Mouse (Mus musculus) forebrain, embryonic 14.5 days (tissue): ENCODE data around the gene Kazn. TPM values are rescaled to one million over a fixed set of nuclear protein-coding genes. Genes with fewer than 3 reads are reported as not detected.

Experiments used
- ATAC-seq: fragments of 200-750 bp; cut with Nextera tagmentation; 2 replicates; pipeline ENCODE4 v1.8.0; 2017; ENCODE audit warnings: mild to moderate bottlenecking, moderate library complexity
- DNase-seq: peaks from one replicate; pipeline ENCODE4 v3.0.0-alpha.2; 2015; ENCODE audit warnings: low spot score
- H3K27ac ChIP-seq: fragments of 300-500 bp; sonication (generic); 2 replicates; pipeline ENCODE4 v1.5.1; 2014; ENCODE audit warnings: low read depth, mild to moderate bottlenecking, control low read depth, low read length, moderate library complexity
- H3K27me3 ChIP-seq: fragments of 300-500 bp; sonication (generic); replicated peaks from 2 replicates; pipeline ENCODE4 v1.6.1; 2014; ENCODE audit warnings: low read length, control low read depth, mixed read lengths; ENCODE audit not compliant: control insufficient read depth, insufficient read depth
- H3K36me3 ChIP-seq: fragments of 300-500 bp; sonication (generic); 2 replicates; pipeline ENCODE4 v1.6.1; 2014; ENCODE audit warnings: low read length, control low read depth; ENCODE audit not compliant: control insufficient read depth, insufficient read depth
- H3K4me1 ChIP-seq: fragments of 300-500 bp; sonication (generic); 2 replicates; pipeline ENCODE4 v1.6.1; 2014; ENCODE audit warnings: antibody characterized with exemption, low read length, control low read depth; ENCODE audit not compliant: control insufficient read depth, insufficient read depth
- H3K4me2 ChIP-seq: fragments of 300-500 bp; sonication (generic); 2 replicates; pipeline ENCODE4 v1.6.1; 2014; ENCODE audit warnings: mild to moderate bottlenecking, control low read depth, low read length
- H3K4me3 ChIP-seq: fragments of 300-500 bp; sonication (generic); 2 replicates; pipeline ENCODE4 v1.5.1; 2014; ENCODE audit warnings: low read depth, low read length, control low read depth
- H3K9ac ChIP-seq: fragments of 300-500 bp; sonication (generic); 2 replicates; pipeline ENCODE4 v1.6.1; 2014; ENCODE audit warnings: mild to moderate bottlenecking, low read length, control low read depth, moderate library complexity
- H3K9me3 ChIP-seq: fragments of 300-500 bp; sonication (generic); replicated peaks from 2 replicates; pipeline ENCODE4 v1.6.1; 2016; ENCODE audit warnings: low read length, control low read depth, mixed read lengths; ENCODE audit not compliant: control insufficient read depth
- WGBS: fragments of 180-500 bp; shearing (Covaris S2); extraction: QIAGEN DNeasy Blood & Tissue Kit; methylation state at CpG from one replicate; pipeline ENCODE4 v1.1.7; 2014; 5-methylcytosine and 5-hydroxymethylcytosine counted together
- polyA plus RNA-seq: library from polyadenylated mRNA; unstranded; fragments of >200 nt; fragmentation: Nextera tagmentation; extraction: Ambion mirVana; gene quantifications from 2 replicates; pipeline ENCODE4 v1.2.1, GENCODE M21; 2014

The Kazn gene
- polyA plus RNA-seq, 1 experiment from 2014 or later = 11.5 TPM

DNA sequence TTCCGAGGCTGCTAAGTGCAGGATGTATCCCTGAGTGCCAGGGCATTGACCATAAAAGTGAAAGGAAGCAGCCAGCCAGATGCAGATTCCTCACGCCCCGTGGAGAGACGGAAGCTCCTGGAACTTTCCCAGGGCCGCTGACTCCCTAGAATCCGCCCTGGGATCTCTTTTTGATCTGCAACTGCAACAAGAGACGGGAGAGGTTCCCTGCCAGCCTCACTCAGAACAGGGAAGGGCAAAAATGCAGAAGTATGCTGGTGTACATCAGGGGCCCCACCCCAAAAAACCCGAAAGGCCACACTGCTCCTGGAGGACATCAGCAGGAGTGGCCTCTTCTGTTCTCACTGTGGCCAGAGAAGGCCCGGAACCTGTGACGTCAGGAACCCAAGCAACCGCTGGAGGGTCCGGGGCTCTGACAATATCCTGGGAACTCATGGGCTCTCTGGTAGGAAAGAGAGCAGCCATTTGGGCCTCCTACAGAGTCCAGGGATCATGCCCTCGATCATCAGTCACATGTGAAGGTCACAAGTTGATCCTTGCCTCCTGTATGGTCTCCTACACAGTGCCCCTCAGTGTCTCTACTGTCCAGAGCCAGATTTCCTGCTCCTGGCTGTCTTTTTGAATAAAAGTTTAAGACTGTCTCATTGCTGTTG is 157.4 kb downstream of the Kazn start:
- ATAC-seq (no peak), DNase-seq (no peak)
- Histone ChIP-seq H3K36me3 (no peaks in the 10 kb centered on the region), H3K4me3 (no peak overlapping the region), H3K27ac (no peak overlapping the region), H3K9ac (no peak overlapping the region), H3K9me3 (no peaks in the 10 kb centered on the region), H3K27me3 (peaks cover 27% of the 10 kb centered on the region), H3K4me1 (peaks cover 6% of the 10 kb centered on the region), H3K4me2 (no peak overlapping the region)
- WGBS = 65% methylated on average over 13 of the region's 13 CpGs

DNA sequence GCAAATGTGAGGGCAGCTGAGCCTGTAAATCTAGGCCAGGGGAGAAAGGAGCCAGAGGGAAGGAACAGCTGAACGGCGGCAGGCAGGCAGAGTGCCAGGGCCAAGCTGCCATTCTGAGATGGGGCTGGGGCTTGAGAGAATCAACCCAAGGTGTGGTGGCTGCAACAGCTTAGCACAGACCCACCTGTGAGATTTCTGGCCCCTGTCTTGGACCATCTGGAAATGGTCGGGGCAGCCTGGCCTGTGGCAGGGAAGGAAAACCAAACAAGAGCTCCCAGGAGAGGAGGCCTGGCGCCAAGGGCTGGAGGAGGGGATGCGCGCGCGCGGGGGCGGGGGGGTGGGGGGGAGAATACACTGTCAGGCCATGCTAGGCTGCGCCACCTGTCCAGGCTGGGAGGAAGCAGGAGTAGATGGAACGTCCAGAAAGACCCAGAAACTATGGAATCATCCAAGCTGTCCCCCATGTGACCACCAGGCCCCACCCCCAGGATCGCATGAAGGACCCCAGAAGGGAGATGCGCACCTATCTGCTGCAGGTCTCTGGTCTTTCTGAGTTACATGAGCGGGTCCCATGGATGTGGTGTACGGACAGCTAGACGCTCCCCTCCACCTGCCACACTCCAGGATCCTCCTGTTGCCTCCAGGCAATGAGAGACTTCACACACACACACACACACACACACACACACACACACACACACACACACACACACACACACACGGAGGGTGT is 158.1 kb downstream of the Kazn start:
- peak; percentile 40; the same call in 1 of the 2 replicates for ATAC-seq
- Histone ChIP-seq H3K4me3 (no peak overlapping the region), H3K27ac (no peak overlapping the region), H3K9me3 (no peaks in the 10 kb centered on the region), H3K9ac (no peak overlapping the region), H3K4me2 (no peak overlapping the region), H3K4me1 (peaks cover 6% of the 10 kb centered on the region), H3K27me3 (peaks cover 20% of the 10 kb centered on the region), H3K36me3 (no peaks in the 10 kb centered on the region)
- 64% methylated on average over 16 of the region's 18 CpGs for WGBS
- peak; percentile 67 for DNase-seq

DNA sequence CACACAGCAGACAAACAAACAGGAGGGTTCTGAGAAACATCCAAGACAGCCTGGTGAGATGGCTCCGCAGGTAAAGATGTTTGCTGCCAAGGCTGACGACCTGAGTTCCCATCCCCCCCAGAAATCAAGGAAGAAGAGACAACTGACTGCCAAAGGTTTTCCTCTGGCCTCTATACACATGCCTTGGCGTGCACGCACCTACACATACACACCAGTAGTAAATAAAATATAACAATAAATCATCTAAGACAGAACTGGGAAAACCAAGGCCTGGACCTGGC is 158.8 kb downstream of the Kazn start:
- Histone ChIP-seq H3K27ac (no peak overlapping the region), H3K4me1 (peaks cover 6% of the 10 kb centered on the region), H3K36me3 (no peaks in the 10 kb centered on the region), H3K4me3 (no peak overlapping the region), H3K9me3 (no peaks in the 10 kb centered on the region), H3K4me2 (no peak overlapping the region), H3K9ac (no peak overlapping the region), H3K27me3 (peaks cover 17% of the 10 kb centered on the region)
- 79% methylated on average over 4 of the region's 4 CpGs for WGBS
- DNase-seq (no peak), ATAC-seq (no peak)

DNA sequence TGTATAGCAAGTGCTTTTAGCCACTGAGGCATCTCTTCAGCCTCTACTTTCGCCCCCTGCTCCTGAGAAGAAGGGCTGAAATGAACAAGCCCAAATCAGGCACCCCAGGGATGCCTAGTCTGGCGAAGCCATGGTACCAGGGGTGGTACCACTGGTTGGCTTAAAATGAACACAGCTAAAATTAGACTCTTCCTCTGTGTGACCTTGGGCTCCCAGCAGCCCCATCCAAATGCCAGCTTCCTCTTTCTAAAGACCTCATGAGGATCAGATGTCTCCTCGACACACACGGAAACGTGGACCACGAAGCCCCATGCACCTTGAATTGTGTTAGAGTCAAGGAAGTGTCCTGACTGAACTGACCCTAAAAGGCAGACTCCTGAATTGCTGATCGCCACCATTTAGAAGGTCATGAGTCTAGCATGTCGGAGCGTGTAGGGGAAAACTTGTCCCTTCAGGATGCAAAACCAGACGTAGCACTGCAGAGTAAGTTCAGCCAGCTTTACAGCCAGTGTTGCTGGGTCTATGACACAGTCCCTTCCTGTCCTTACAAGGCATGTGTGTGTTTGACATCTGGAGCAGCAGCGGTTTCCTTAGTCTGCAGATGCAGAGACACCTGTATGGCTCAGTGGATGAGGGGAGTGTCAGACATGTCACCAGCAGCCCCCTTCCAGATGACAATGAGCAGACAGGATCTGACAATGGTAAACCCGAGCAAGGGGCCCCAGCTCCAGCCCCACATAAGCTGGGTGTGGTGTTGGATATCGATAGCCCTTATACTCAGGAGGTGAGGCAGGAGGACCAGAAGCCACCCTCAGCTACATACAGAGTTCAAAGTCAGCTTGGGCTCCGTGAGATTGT is 159.3 kb downstream of the Kazn start:
- H3K4me1 ChIP-seq = peaks cover 6% of the 10 kb centered on the region
- no peaks in the 10 kb centered on the region for H3K9me3 ChIP-seq
- H3K4me2 ChIP-seq = no peak overlapping the region
- H3K4me3 ChIP-seq = no peak overlapping the region
- ATAC-seq (no peak), DNase-seq (no peak)
- H3K27ac ChIP-seq = no peak overlapping the region
- H3K9ac ChIP-seq = no peak overlapping the region
- 86% methylated on average over 14 of the region's 14 CpGs for WGBS
- H3K27me3 ChIP-seq = peaks cover 11% of the 10 kb centered on the region
- no peaks in the 10 kb centered on the region for H3K36me3 ChIP-seq

DNA sequence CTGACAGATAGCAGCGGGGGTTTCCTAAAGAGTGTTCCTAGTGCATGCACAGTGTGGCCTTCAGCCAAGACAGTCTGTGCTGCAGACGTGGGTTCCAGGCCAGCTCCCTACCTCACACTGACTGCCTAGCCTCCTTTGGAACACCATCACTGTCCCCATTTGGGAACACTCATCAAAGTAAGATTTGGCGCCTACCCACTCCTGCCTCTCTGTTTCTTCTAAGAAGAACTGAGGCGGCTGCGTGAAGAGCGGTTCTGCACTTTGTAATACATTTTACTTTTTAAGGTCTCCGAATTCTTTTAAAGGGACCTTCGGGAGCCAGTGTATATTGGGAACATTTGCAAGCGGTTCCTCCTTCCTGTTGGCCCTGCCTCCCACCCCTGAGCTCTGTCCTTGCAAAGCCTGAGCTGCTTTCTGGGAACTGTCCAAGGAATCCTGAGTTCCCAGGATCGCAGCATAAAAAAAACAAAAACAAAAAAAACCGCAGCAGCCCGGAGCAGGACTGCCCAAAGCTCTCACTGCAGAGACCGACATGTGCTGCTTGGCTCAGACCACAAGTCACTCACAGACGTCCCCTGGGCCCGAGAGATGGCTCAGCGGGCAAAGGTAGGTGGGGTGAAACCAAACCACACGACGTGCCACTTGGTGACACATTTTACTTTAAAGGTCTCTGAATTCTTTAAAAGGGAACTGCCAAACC is 161.5 kb downstream of the Kazn start:
- DNase-seq (peak; percentile 57), ATAC-seq (no peak)
- H3K9me3 ChIP-seq = no peaks in the 10 kb centered on the region
- no peak overlapping the region for H3K9ac ChIP-seq
- no peaks in the 10 kb centered on the region for H3K27me3 ChIP-seq
- H3K4me1 ChIP-seq = peaks cover 3% of the 10 kb centered on the region; the same call in 1 of the 2 replicates
- no peak overlapping the region for H3K4me2 ChIP-seq
- WGBS = 49% methylated on average over 18 of the region's 18 CpGs
- H3K27ac ChIP-seq = no peak overlapping the region
- H3K4me3 ChIP-seq = no peak overlapping the region
- H3K36me3 ChIP-seq = no peaks in the 10 kb centered on the region

DNA sequence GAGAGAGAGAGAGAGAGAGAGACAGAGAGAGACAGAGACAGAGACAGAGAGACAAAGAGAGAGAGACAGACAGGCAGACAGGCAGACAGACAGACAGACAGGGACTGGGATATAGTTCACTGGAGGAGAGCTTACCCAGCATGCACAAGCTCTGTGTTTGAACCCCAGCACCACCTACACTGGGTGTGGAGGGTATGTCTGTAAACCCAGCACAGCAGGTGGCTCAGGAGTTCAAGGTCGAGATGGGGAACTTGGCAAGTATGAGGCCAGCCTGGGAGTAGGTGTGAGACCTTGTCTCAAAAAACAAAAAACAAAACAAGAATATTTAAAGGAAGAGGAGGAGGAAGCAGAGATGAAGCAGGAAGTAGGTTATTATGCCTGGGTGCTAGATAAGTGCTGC is 162.3 kb downstream of the Kazn start:
- Histone ChIP-seq H3K27me3 (no peaks in the 10 kb centered on the region), H3K36me3 (no peaks in the 10 kb centered on the region), H3K4me3 (no peak overlapping the region), H3K4me1 (peaks cover 3% of the 10 kb centered on the region; the same call in 1 of the 2 replicates), H3K9me3 (no peaks in the 10 kb centered on the region), H3K4me2 (no peak overlapping the region), H3K27ac (no peak overlapping the region), H3K9ac (no peak overlapping the region)
- ATAC-seq (no peak), DNase-seq (no peak)
- 48% methylated on average over 1 of the region's 1 CpGs for WGBS

DNA sequence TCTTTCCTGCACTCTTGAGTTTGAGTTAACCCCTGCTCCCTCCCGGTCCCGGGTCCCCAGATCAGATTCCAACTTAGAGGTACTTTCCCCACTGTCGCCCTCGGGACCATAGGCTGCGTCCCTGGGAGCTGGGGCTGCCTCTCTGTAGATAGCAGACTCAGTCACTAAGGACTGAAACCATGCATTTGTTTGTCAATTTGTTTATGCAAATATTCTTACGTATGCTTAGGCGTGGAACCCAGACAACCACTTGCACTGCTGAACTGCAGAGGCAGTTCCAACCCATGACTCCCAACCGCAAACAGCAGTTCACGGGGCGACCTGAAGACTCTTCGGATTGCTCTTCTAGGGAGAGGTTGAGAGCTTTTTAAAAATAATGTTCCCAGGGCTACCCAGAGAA is 163.3 kb downstream of the Kazn start:
- 0 out of 2 replicates have a peak, but pooled peaks cover 3% of the 10 kb centered on the region for H3K27me3 ChIP-seq
- H3K4me1 ChIP-seq = peaks cover 3% of the 10 kb centered on the region; the same call in 1 of the 2 replicates
- ATAC-seq (no peak), DNase-seq (no peak)
- H3K4me3 ChIP-seq = no peak overlapping the region
- H3K36me3 ChIP-seq = no peaks in the 10 kb centered on the region
- H3K9ac ChIP-seq = no peak overlapping the region
- no peak overlapping the region for H3K27ac ChIP-seq
- no peak overlapping the region for H3K4me2 ChIP-seq
- WGBS = 87% methylated on average over 11 of the region's 11 CpGs
- H3K9me3 ChIP-seq = no peaks in the 10 kb centered on the region

DNA sequence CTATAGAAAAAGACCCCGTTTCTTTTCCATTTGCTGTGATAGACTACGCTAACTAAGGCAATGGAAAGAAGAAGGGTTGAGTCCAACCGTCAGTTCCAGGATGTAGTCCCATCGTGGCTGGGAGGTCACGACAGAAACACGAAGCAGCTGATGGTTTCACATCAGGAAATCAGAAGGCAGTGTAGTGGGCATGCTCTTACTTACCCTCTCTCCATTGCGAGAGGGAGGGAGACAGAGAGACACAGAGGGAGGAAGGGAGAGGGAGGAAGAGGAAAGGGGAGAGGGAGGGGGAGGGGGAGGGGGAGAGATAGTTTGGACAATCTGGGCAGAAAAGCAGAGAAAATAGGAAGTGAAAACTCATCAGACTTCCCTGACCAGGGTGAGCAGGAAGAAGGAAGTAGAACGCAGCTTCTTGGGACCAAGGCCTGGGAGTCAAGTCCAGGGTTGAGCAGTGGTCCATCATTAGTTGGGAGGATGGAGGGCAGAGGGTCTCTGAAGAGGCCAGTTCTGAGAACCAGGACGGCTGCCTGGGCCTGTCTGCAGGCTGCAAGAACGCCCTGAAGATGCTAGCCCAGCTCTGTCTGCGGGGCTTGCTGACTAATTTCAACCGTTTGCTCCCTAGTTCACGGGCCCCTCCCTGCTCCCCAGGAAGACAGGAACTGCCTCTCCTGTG is 165.0 kb downstream of the Kazn start:
- Histone ChIP-seq H3K9me3 (no peaks in the 10 kb centered on the region), H3K27ac (no peak overlapping the region), H3K9ac (no peak overlapping the region), H3K4me2 (no peak overlapping the region), H3K4me1 (peaks cover 1% of the 10 kb centered on the region; the same call in 1 of the 2 replicates), H3K27me3 (peaks cover 11% of the 10 kb centered on the region; the same call in 1 of the 2 replicates), H3K4me3 (no peak overlapping the region), H3K36me3 (no peaks in the 10 kb centered on the region)
- WGBS = 66% methylated on average over 13 of the region's 13 CpGs
- no peak for ATAC-seq
- DNase-seq = no peak
